Mouse (Mus musculus) limb, embryonic 15.5 days (tissue): Measurements from ENCODE around the gene Nkx3-2. TPM values are rescaled to one million over a fixed set of nuclear protein-coding genes. Genes with fewer than 3 reads are reported as not detected.

Experiments used
- ATAC-seq: fragments of 200-750 bp; cut with Nextera tagmentation; 2 replicates; pipeline ENCODE4 v1.8.0; 2017; ENCODE audit warnings: low read depth, moderate TSS enrichment; ENCODE audit not compliant: insufficient number of reproducible peaks, low FRiP score, low TSS enrichment
- H3K27ac ChIP-seq: fragments of 300-500 bp; sonication (generic); 2 replicates; pipeline ENCODE4 v1.5.1; 2015; ENCODE audit warnings: moderate library complexity, mild to moderate bottlenecking, inconsistent platforms
- H3K27me3 ChIP-seq: fragments of 300-500 bp; sonication (generic); 2 replicates; pipeline ENCODE4 v1.6.1; 2015; ENCODE audit warnings: inconsistent platforms
- H3K36me3 ChIP-seq: fragments of 300-500 bp; sonication (generic); 2 replicates; pipeline ENCODE4 v1.6.1; 2015; ENCODE audit warnings: inconsistent platforms
- H3K4me1 ChIP-seq: fragments of 300-500 bp; sonication (generic); 2 replicates; pipeline ENCODE4 v1.6.1; 2015; ENCODE audit warnings: inconsistent platforms
- H3K4me2 ChIP-seq: fragments of 300-500 bp; sonication (generic); 2 replicates; pipeline ENCODE4 v1.6.1; 2015; ENCODE audit warnings: mild to moderate bottlenecking, inconsistent platforms
- H3K4me3 ChIP-seq: fragments of 300-500 bp; sonication (generic); 2 replicates; pipeline ENCODE4 v1.5.1; 2015; ENCODE audit warnings: mild to moderate bottlenecking, inconsistent platforms
- H3K9ac ChIP-seq: fragments of 300-500 bp; sonication (generic); 2 replicates; pipeline ENCODE4 v1.6.1; 2015; ENCODE audit warnings: inconsistent platforms
- H3K9me3 ChIP-seq: fragments of 300-500 bp; sonication (generic); 2 replicates; pipeline ENCODE4 v1.6.1; 2016; ENCODE audit warnings: inconsistent platforms
- WGBS: fragments of 180-500 bp; shearing (Covaris S2); methylation state at CpG from one replicate; pipeline ENCODE4 v1.1.7; 2015; 5-methylcytosine and 5-hydroxymethylcytosine counted together
- polyA plus RNA-seq: library from polyadenylated mRNA; unstranded; fragments of >200 nt; fragmentation: Nextera tagmentation; extraction: Ambion mirVana; gene quantifications from 2 replicates; pipeline ENCODE4 v1.2.1, GENCODE M21; 2015

Nkx3-2 gene
- polyA plus RNA-seq, 1 experiment from 2014 or later, result 4.3 TPM

DNA sequence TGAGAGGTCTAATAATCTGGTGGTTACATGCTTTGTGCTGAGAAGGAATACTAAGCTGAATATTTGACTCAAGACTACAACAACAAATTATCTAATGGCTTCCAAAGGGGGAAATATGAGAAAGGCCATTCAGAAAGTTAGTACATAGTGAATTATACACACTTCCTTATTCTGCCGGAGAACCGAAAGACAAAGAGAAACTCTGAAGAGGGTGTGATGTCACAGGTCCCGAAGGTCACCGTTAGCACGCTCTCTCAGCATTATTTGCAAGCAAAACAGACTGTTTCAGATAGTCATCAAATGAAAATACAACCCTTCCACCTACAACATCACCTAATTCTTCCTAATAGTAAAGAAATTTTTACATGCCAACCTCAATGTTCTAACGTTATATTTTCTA is 25.5 kb downstream of the Nkx3-2 start:
- Histone ChIP-seq H3K9ac (no peak overlapping the region), H3K27ac (no peak overlapping the region), H3K4me3 (no peak overlapping the region), H3K4me2 (no peak overlapping the region), H3K27me3 (peaks cover 17% of the 10 kb centered on the region), H3K36me3 (no peaks in the 10 kb centered on the region), H3K4me1 (no peaks in the 10 kb centered on the region), H3K9me3 (no peaks in the 10 kb centered on the region)
- no peak for ATAC-seq
- 58% methylated on average over 6 of the region's 6 CpGs for WGBS

DNA sequence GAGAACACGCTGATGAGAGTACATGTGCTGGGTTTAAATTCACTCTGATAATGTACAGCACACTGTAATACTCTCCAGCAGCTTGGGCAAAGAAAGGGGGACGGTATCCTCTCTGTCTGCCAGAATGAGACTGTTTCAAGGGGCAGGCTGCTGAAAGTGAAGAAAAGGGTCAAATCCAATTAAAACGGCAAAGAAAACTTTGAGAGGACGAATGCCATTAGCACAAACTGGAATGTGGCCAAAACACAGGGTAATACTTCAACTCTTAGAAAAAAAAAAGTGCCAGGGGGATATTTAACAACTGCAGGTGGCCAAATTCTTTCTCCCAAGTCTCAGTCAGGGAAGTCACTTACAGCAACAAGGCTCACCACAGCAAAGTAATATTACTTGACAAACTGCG is 27.3 kb downstream of the Nkx3-2 start:
- WGBS, result 30% methylated on average over 5 of the region's 5 CpGs
- Histone ChIP-seq H3K27ac (no peak overlapping the region), H3K4me3 (no peak overlapping the region), H3K9ac (no peak overlapping the region), H3K4me2 (no peak overlapping the region), H3K27me3 (peaks cover 11% of the 10 kb centered on the region; the same call in 1 of the 2 replicates), H3K36me3 (no peaks in the 10 kb centered on the region), H3K4me1 (no peaks in the 10 kb centered on the region), H3K9me3 (no peaks in the 10 kb centered on the region)
- no peak for ATAC-seq

DNA sequence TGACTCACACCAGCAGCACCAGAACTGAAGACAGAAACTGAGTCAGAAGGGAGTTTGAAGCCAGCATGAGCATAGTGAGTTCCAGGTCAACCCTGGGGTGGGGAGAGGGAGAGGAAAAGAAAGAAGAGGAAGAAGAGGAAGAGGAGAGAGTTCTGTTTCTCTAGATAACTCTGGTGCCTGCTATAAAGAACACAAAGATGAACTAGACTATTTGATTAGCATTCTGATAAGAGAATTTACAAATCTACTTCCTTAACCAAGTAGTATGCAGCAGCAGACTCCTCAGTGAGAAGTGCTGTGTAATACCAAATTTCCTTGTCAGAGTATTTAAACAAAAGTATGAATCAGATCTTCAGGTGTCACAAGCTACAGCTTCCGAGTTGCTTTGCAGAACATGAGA is 37.3 kb downstream of the Nkx3-2 start:
- WGBS, result 64% methylated on average over 1 of the region's 1 CpGs
- H3K4me3 ChIP-seq, result no peak overlapping the region
- ATAC-seq, result no peak

DNA sequence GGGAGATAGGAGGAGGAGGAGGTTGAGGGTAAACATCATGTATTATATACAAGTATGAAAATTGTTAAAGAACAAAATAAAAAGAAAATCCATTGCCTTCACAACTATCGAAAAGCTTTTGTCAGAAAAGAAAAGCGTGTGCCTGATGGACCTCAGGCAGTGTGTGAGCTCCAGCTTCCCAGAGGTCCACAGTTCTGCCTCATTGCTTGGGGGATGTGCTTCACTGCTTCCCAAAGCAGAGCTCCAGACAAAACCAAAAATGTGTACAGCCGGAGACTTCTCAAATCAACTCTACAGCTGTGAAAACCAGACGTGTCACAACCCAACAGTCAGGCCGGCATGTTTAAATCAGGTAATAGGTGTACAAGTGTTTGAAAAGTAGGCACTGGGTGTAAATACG is 38.7 kb downstream of the Nkx3-2 start:
- Histone ChIP-seq H3K4me2 (no peak overlapping the region), H3K4me3 (no peak overlapping the region), H3K9me3 (no peaks in the 10 kb centered on the region), H3K27me3 (no peaks in the 10 kb centered on the region), H3K9ac (no peak overlapping the region), H3K36me3 (no peaks in the 10 kb centered on the region), H3K4me1 (no peaks in the 10 kb centered on the region), H3K27ac (no peak overlapping the region)
- no peak for ATAC-seq
- WGBS, result 77% methylated on average over 6 of the region's 6 CpGs

More for the DNA sequence above, 37.3 kb downstream of the Nkx3-2 start:
- H3K27me3 ChIP-seq, result no peaks in the 10 kb centered on the region
- no peak overlapping the region for H3K4me2 ChIP-seq
- H3K9ac ChIP-seq, result no peak overlapping the region
- no peak overlapping the region for H3K27ac ChIP-seq
- no peaks in the 10 kb centered on the region for H3K36me3 ChIP-seq
- no peaks in the 10 kb centered on the region for H3K9me3 ChIP-seq
- no peaks in the 10 kb centered on the region for H3K4me1 ChIP-seq

Other genes with a start within 250 kb of the Nkx3-2 start
- gene Rab28, start 56.3 kb downstream of the Nkx3-2 start, polyA plus RNA-seq, result 75.3 and 77.6 TPM in 2 replicates
- 19.0 and 23.8 TPM in 2 replicates for gene Bod1l, start 79.8 kb upstream of the Nkx3-2 start, polyA plus RNA-seq